Mouse (Mus musculus) left cerebral cortex, postnatal 14 days (tissue): ENCODE measurements at regions not wholly inside any gene's neighbourhood (a gene's known extent, or its start where the extent isn't known, plus 50 kb on each side); places are given as distances from the start of the nearest gene placed in this dataset.
A peak's percentile ranks its signal among the peaks of the same experiment; 100 is the strongest.

Source experiments
- DNase-seq, 2 experiments: peaks; one replicate each; pipeline ENCODE4 v3.0.0; 2021 to 2022; ENCODE audit warnings: low spot score in 2 of 2, mixed read lengths in 1 of 2
- intact Hi-C: fragments of 180-260 bp; cut with DNase I; formaldehyde crosslinking; loops from one replicate; pipeline ENCODE4 v1.15.1; 2025

- peak in 1 of 2 experiments; percentile 5 for DNase-seq
- intact Hi-C loops = no loop called here
Observed at GRCm38 (mm10) chr11:25538641-25539258, 671.8 kb downstream of the 5730522E02Rik start.

DNA sequence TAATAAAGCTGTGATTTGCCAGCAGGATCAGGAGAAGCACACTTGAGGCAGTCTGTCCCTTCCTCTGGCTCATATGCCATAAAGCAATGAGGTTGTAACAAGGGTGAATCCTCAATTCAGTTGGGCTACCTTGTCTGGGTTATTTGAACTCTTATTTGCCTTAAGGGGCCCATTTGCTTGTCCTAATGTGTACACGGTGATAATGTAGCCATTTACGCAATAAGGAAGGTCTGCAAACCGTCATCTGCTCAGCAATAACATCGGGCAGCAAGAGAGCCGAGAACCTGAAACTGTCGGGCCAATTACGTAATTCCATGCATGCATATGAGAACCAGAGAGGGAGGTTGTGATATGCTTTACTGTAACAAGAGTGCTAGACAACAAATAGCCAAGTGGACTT is 674.5 kb downstream of the 5730522E02Rik start:
- intact Hi-C loops = no loop called here
- DNase-seq = no peak

GRCm38 (mm10) chr11:25533081-25533480 is 677.5 kb downstream of the 5730522E02Rik start:
- intact Hi-C loops = no loop called here
- DNase-seq = no peak

DNA sequence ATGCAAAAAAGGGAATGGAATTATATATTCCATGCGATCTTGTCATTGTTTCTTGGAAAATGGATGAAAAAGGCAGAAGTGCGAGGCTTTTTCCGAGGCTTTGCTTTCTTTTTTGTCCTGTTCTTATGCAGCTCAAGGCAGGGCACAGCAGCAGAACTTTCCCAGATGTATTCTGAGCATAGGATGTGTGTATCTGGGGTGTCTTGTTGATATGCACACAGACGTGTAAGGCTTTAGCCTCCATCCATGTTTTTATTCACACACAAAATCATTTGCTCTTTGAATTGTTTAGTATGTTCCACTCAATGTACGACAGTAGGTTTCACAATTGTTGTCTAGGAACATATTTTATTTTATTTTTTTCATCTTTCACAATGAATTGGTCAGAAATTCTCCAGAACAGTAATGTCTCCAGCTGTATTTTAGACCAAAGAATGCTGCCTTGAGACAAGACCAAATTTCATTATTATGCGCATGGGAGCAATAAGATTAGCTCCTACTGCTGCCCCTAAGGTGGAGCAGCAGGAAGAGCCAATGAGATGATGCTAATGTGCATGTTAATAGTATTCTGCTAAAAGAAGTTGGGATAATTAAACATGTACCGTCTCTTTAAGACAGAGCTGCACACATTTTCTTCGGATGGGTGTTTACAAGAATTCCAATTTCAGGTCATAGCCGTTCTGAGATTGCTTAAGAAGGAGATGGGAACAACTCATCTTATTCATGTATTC is 678.7 kb downstream of the 5730522E02Rik start:
- DNase-seq = no peak

GRCm38 (mm10) chr11:25528056-25528455 is 682.5 kb downstream of the 5730522E02Rik start:
- intact Hi-C loops = no loop called here

More for the DNA sequence above, 678.7 kb downstream of the 5730522E02Rik start:
- intact Hi-C loops = no loop called here

GRCm38 (mm10) chr11:25518903-25519302 is 691.7 kb downstream of the 5730522E02Rik start:
- DNase-seq = no peak
- intact Hi-C loops = no loop called here

More at GRCm38 (mm10) chr11:25528056-25528455, 682.5 kb downstream of the 5730522E02Rik start:
- no peak for DNase-seq

DNA sequence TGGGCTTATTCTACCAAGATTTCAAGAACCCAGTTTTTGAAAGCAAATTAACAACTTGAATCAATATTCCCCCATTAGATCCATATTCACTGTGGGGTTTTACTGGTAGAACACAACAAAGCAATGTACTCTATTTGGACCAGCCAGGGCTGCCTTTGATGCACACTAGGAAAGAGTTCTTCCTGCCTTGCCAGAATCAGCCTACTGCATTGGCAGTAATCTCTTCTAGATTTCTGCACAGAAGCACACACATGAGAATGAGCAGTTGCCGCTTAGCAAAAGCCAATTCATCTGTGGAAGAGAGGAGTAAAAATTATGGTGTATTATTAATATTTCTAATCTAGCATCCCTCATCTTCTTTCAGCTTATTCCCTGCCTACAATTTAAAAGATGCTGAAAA is 692.4 kb downstream of the 5730522E02Rik start:
- intact Hi-C loops = no loop called here

DNA sequence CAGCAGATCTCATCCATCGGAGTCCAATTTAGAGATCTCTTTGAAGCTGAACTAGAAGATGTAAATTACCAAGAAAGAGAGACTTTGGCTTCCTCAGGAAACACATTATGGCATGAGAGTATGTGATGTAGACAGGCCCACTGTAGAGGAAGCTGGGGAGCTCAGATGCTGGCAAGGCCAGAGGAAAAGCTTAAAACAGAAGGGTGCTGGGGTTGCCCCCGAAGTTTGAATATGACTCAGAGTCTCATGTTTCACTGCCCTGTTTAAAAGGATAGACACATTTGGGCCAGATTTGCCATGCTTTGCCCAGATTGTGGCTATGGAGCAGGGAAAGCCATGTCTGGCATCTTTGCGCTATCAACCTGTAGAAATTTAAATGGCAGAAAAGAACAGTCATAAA is 705.1 kb downstream of the 5730522E02Rik start:
- intact Hi-C loops = no loop called here

More for the DNA sequence above, 692.4 kb downstream of the 5730522E02Rik start:
- peak in 1 of 2 experiments; percentile 9 for DNase-seq

DNA sequence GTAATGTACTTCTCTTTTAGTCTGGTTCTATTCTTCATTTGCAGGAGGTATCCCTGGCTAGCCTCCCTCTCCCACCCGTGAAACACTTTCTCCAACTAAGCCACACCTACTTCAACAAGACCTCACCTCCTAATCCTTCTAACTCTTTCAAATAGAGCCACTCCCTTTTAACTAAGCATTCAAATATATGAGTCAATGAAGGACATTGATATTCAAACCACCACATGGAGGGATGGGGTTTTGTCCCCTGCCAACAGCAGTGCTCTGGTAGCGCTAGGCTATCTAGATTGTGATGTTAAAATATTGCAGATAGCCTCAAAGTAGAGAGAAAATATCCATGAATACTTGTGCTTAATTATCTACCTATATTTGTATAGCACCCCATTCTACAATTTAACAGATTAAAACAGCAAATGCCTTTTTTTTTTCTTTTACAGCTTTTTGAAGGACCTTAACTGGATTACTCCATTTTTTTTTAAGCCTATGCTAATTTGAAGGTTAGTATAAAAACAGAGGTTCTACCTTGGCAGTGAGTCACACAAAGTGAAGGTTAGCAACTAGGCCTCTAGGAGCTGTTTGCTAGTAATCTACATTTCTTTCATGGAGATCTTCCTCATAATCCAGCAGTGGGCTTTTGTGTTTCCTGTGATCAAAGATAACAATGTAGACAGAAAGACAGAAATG is 736.7 kb downstream of the 5730522E02Rik start:
- intact Hi-C loops = no loop called here
- no peak for DNase-seq

More for the DNA sequence above, 705.1 kb downstream of the 5730522E02Rik start:
- DNase-seq = no peak

GRCm38 (mm10) chr11:25469819-25470218 is 740.7 kb downstream of the 5730522E02Rik start:
- intact Hi-C loops = no loop called here
- no peak for DNase-seq

DNA sequence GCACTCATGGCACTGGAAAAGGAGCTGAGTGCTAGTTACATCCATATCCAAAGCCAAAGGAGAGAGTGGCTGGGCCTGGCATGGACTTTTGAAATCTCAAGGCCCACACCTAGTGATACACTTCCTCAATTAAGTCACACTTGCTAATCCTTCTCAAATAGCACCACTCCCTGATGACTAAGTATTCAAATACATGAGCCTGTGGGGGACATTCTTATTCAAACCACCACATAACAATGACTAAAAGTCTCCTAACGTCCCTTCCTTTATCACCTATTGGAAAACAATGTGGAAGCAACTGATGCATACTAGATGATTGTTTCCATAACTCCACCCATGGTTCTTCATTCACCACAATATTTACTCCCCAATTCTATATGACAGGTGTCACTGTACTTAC is 773.4 kb downstream of the 5730522E02Rik start:
- DNase-seq = no peak
- intact Hi-C loops = no loop called here

DNA sequence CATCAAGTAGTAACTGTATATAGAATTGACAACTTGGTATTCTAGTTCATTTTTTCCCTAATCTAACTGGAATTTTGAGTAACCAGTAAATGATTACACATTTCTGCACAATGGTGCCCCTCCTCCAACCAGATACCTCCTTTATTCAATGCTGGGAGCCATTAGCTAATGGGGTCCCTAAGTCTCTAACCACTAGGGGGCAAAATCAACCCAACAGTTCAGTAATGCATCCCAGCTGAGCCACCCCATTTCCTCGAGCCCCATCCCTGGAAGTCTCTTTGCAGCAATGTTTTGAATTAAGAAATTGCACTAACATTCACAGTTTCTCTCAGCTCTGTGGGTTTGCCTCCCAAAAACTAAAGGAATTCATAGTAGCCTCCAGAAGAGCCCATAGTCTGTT is 774.9 kb downstream of the 5730522E02Rik start:
- DNase-seq = no peak
- intact Hi-C loops = no loop called here

DNA sequence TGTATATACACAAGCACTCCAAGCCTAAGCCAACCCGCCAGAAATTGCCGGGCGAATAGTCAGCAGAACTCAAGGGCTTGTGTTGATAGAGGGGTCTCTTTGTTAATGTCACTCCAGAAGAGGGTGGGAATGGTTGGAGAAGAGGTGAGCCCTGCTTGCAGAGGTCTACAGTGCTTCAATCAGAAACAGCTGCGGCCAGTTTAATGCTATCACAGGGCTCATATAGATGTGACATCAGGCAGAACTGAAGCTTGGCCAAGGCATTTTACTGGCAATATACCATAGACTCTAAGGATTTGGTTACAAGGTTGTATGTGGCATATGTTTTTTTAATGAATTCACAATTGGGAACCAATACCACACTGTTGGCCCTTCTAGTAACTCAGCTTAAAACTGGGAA is 787.4 kb downstream of the 5730522E02Rik start:
- no peak for DNase-seq
- intact Hi-C loops = no loop called here

- intact Hi-C loops = no loop called here
- no peak for DNase-seq
Observed at GRCm38 (mm10) chr11:25421486-25421885, 789.1 kb downstream of the 5730522E02Rik start.

- intact Hi-C loops = no loop called here
- no peak for DNase-seq
Observed at GRCm38 (mm10) chr11:25410403-25411090, 800.0 kb downstream of the 5730522E02Rik start.

GRCm38 (mm10) chr11:25391649-25392048 is 818.9 kb downstream of the 5730522E02Rik start:
- intact Hi-C loops = no loop called here
- DNase-seq = no peak

DNA sequence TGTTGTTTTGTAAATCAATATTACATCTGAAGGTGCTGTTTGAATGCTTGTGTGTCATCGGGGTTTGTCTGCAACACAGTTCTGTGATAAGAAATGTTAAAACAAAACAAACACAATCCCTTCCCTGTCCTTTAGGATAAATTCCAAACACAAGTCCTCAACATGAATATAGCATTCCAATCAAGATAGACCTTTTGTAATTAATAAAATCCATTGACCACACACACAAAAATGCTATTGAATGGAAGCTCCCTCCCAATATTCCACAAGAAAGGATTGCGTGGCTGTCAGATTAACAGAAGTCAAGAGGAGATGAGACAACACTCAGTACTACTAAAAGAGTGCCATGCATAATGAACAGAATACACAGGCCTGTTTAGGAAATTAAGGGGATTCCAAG is 843.5 kb downstream of the 5730522E02Rik start:
- intact Hi-C loops = no loop called here
- no peak for DNase-seq

DNA sequence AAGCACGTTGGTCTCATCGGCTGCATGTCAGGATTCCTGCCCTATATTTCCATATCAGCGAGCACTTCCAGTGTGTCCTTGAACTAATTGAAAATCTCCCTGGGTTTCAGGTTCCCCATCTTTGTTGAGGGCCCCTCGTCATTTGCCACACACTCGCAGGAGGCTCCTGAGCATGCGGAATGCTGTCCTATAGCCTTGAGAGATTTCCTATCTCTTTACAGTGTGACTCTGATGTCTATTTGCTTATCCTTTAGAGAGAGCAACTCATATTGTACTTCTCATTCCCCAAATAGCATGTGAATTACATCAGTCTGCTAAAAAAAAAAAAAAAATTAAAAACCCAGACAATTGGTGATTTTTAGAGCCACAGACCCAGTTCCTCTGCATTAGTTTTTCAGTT is 845.1 kb downstream of the 5730522E02Rik start:
- DNase-seq = no peak
- intact Hi-C loops = no loop called here

DNA sequence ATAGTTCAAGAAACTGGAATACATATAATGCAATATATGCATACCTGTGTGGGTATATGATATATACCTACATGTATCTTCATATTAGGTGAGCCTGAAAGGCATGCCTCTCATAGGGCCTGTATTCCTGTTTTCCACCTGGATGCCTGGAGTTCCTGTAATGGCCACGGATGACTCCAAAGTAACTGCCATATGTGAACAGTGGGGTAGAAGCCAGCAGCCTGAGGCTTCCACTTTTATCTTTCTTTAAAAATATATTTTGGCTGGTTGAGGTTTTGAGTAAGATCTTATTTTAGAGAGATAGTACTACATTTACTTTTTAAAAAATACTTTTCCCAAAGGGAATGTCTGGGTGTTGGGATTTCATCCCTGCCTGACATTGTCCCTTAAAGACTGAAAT is 850.8 kb downstream of the 5730522E02Rik start:
- intact Hi-C loops = loop anchor here (10.0 kb wide), 1 partner anchor 355 kb away; no protein-coding TSS in a partner anchor
- no peak for DNase-seq
